Mouse (Mus musculus) hindbrain, embryonic 10.5 days (tissue): ENCODE results near the gene Cyp2j13. TPM values are rescaled to one million over a fixed set of nuclear protein-coding genes. Genes with fewer than 3 reads are reported as not detected.
"Not testable (repeated sequence)": the region's sequence is repeated elsewhere in the genome, so short reads cannot be mapped to it uniquely, and the experiment has no call there.

Source experiments
- DNase-seq: peaks from one replicate; pipeline ENCODE4 v3.0.0-alpha.2; 2017; ENCODE audit warnings: low spot score
- H3K27ac ChIP-seq: fragments of 300-500 bp; sonication (generic); 2 replicates; pipeline ENCODE4 v1.5.1; 2016; ENCODE audit warnings: mild to moderate bottlenecking, moderate library complexity
- H3K27me3 ChIP-seq: fragments of 300-500 bp; sonication (generic); 2 replicates; pipeline ENCODE4 v1.6.1; 2016; ENCODE audit warnings: mild to moderate bottlenecking; ENCODE audit not compliant: poor library complexity, insufficient read depth, severe bottlenecking
- H3K36me3 ChIP-seq: fragments of 300-500 bp; sonication (generic); 2 replicates; pipeline ENCODE4 v1.6.1; 2016; ENCODE audit warnings: mild to moderate bottlenecking, moderate library complexity
- H3K4me1 ChIP-seq: fragments of 300-500 bp; sonication (generic); replicated peaks from 2 replicates; pipeline ENCODE4 v1.6.1; 2016; ENCODE audit warnings: mild to moderate bottlenecking
- H3K4me3 ChIP-seq: fragments of 300-500 bp; sonication (generic); 2 replicates; pipeline ENCODE4 v1.5.1; 2016; ENCODE audit warnings: mild to moderate bottlenecking, moderate library complexity
- H3K9me3 ChIP-seq: fragments of 300-500 bp; sonication (generic); 2 replicates; pipeline ENCODE4 v1.6.1; 2016; ENCODE audit warnings: mild to moderate bottlenecking, moderate library complexity
- WGBS: fragments of 180-500 bp; shearing (Covaris S2); methylation state at CpG from one replicate; pipeline ENCODE4 v1.1.7; 2016; 5-methylcytosine and 5-hydroxymethylcytosine counted together
- polyA plus RNA-seq: library from polyadenylated mRNA; unstranded; fragments of >200 nt; fragmentation: Nextera tagmentation; extraction: Ambion mirVana; gene quantifications from 2 replicates; pipeline ENCODE4 v1.2.1, GENCODE M21; 2016

Gene Cyp2j13
- not detected in 2 replicates for polyA plus RNA-seq

DNA sequence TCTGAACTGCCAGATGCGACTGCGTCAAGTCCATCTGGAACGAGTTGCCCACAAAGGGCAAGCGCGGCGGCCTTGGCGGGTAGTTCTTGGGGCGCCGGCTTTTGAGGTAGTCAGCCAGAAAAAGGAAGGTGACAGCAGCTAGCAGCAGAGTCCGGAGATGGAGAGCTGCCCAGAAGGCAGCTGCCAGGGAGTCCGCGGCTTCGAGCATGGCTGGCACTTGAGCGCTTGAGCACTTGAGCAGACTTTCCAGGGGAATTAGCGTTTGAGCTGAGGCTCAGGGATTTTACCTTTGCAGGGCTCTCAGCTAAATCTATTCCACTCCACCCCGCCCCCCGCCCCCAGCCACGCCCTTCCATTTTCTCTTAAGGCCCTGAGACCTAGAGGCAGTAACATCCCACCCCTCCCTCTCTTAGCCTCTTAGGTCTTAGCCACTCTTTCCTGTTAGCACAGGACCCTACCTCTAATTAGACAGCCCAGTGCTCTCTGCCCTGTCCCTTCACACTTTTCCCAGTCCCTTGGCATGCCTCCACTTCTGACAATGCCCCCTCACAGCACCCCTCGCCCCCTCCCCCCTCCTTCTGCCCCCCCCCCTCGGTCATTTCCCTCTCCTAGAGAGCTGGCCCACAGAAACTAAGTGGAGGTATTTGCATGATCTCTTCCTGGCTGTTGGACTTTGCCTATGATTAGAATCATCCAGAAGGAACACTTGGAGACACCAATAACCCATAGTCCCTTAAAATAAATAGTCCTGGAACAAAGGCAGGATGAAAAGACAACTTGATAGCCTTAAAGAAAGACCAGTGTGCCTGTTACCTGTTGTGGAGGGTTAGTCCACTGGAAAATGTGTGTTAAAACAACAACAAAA lies at the start of gene Cyp2j13:
Gene Cyp2j13 (minus strand): TSS at position 286 of the 865 bp plus-strand sequence.
- Histone ChIP-seq H3K36me3 (no peaks in the 10 kb centered on the region), H3K9me3 (no peaks in the 10 kb centered on the region), H3K27ac (no peak within 1 kb of the TSS), H3K4me3 (peak within 1 kb of the TSS; percentile 38), H3K4me1 (peaks cover 11% of the 10 kb centered on the region), H3K27me3 (0 out of 2 replicates have a peak, but pooled peaks cover 3% of the 10 kb centered on the region)
- whole genome bisulfite sequencing: 9% methylated on average over 20 of the region's 20 CpGs
- peak; percentile 20 for DNase-seq

DNA sequence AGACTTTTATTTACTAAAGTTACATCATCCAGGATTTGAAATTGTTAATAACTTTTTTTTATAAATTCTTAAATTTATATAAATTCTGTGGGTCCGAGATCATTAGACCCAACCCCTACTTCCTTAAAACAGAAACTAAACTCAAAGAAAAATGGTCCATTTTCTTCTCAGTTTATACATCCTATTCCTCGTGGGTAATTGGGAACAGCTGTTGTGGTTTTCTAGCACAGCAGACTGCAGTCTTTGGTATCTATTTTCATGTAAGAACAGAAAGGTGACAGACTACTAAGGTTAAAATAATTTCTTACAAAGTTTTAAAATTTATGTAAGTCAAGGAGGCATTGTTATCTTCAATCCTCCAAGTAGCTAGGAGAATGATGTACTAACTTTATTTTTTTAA lies 19.5 kb upstream of the Cyp2j13 start:
- DNase-seq: no peak
- H3K9me3 ChIP-seq: no peaks in the 10 kb centered on the region
- H3K4me3 ChIP-seq: no peak overlapping the region
- H3K36me3 ChIP-seq: no peaks in the 10 kb centered on the region
- no peaks in the 10 kb centered on the region for H3K27me3 ChIP-seq
- no peak overlapping the region for H3K27ac ChIP-seq
- no peaks in the 10 kb centered on the region for H3K4me1 ChIP-seq
- 69% methylated on average over 2 of the region's 2 CpGs for WGBS

DNA sequence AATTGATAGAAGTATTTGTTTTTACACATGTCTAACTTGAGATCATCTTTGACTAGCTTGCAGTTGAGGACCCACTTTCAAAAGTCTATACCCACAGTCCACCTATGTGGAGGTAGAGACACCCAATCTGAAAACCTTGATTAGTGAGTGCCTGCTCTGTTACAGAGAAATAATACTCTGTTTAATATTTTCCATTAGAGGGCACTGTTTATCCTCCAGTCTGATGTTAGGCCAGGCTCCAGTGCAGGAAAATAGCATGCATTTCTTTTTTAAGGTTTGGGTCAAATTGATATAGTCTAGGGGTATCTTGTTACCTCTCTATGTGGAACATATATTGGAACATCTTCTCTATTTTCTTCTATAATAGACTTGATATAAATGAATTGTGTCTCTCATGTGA lies 14.5 kb upstream of the Cyp2j13 start:
- H3K9me3 ChIP-seq: no peaks in the 10 kb centered on the region
- H3K4me1 ChIP-seq: no peaks in the 10 kb centered on the region
- H3K36me3 ChIP-seq: no peaks in the 10 kb centered on the region
- DNase-seq: no peak
- H3K27me3 ChIP-seq: no peaks in the 10 kb centered on the region
- no peak overlapping the region for H3K4me3 ChIP-seq
- no peak overlapping the region for H3K27ac ChIP-seq

DNA sequence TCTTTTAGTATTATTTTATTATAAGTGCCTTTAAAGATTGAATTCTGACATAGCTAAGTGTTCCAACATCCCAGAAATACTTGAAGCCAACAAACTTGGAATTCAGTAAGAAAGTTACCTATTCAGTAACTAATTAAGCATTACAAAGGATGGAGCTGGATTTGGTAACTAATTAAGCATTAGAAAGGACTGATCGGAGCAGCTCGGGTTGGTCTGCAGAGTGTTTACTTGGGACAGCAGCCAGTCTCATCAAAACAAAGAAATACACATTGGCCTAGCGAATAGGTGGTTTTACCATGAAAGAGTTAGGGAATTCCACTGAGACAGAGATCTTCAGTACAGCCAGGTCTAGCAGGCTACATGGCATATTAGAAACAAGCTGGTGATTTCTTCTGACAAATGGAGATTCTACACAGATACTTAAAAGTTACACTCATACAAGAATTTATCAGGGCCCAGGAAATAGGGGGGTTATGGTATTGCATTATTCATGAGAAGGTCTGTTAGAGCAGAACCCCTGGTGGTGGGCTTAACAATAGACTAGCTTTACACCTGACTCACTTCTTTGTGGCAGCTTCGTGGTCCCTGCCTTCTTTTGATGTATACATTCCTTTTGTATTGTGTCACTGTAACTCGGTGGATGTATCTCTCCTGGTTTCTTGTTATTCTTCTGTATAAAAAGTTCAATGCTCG lies 12.2 kb upstream of the Cyp2j13 start:
- H3K36me3 ChIP-seq, H3K4me3 ChIP-seq, H3K9me3 ChIP-seq, H3K27me3 ChIP-seq, H3K27ac ChIP-seq, DNase-seq, H3K4me1 ChIP-seq: not testable (repeated sequence)
- WGBS: 57% methylated on average over 6 of the region's 6 CpGs

DNA sequence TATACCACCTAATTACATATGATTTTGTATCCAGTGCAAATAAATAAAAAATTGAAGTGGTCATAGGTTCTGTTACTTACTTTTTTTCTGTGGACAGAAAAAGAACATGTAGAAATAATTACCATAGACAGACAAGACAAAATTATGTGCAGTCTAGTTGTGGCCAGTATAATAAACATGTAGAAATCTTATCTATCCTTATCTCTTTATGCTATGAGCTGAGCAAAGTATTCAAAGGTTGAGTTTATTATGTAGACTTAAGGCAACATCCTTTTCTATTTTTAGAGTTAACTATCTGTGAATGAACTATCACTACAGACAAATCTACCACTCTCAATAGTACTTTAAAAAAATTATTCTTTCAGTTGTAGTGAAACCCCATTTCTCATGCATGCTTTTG lies 962 bp upstream of the Cyp2j13 start:
- H3K4me1 ChIP-seq: peaks cover 11% of the 10 kb centered on the region
- no peak overlapping the region for H3K27ac ChIP-seq
- H3K9me3 ChIP-seq: no peaks in the 10 kb centered on the region
- no peaks in the 10 kb centered on the region for H3K36me3 ChIP-seq
- DNase-seq: no peak
- no peak overlapping the region for H3K4me3 ChIP-seq
- 0 out of 2 replicates have a peak, but pooled peaks cover 3% of the 10 kb centered on the region for H3K27me3 ChIP-seq

DNA sequence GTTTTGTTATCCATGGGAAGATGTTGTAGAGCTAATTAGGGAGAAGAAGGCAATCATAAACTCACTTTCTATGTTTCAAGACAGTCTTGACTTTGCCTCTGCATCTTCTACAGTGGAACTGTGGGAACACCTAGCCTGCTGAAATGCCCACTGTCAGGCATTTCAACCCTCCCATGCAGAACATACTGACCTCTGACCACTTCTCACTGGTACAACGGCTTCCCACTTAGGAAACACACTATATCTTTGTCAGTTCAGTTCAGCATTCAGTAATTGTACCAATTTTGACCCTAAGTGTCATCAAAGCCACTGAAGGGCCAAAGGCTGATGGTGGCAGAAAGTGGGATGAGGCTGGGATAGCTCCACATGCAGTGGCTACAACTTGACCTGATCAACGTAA lies 15.3 kb downstream of the Cyp2j13 start:
- H3K36me3 ChIP-seq: no peaks in the 10 kb centered on the region
- no peak for DNase-seq
- H3K4me1 ChIP-seq: no peaks in the 10 kb centered on the region
- no peaks in the 10 kb centered on the region for H3K9me3 ChIP-seq
- no peak overlapping the region for H3K27ac ChIP-seq
- no peaks in the 10 kb centered on the region for H3K27me3 ChIP-seq
- H3K4me3 ChIP-seq: no peak overlapping the region
- 83% methylated on average over 2 of the region's 2 CpGs for WGBS

DNA sequence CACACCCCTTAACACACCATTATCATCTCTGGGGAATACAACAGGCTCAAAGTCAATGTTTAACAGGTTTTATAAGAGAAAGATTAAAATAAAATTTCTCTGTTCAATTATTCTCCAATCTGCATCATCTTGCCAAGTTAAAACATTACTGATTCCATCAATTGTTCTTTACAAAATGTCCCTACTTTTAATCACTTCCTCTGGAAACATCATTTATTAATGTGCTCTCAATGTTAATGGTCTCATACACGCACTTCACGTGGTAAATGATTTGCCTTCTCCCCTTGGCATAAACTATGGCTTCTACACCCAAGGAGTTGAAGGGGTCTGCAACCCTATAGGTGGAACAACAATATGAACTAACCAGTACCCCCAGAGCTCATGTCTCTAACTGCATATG lies 17.2 kb downstream of the Cyp2j13 start:
- 87% methylated on average over 2 of the region's 2 CpGs for WGBS
- no peak overlapping the region for H3K4me3 ChIP-seq
- H3K4me1 ChIP-seq: no peaks in the 10 kb centered on the region
- H3K27me3 ChIP-seq: no peaks in the 10 kb centered on the region
- no peak overlapping the region for H3K27ac ChIP-seq
- no peaks in the 10 kb centered on the region for H3K36me3 ChIP-seq
- no peak for DNase-seq
- H3K9me3 ChIP-seq: no peaks in the 10 kb centered on the region

DNA sequence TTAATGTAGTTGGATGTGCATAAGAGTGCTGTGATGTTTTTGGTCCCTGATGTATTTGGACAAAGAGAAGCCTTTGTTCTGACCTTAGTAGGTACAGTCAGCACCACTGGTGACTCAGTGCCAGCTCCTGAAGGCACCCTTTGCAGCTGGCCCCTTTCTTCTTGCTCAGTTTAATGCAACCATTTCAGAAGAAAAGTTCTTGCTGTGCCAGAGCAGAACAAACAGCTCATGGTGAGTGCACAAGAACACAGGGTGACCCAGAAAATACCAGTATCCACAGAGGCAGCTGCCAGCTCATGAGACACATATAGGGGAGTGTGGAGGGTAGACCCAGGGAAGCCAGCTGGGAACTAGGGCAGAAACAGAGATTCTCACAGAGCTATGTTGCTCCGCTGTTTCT lies 48.9 kb downstream of the Cyp2j13 start:
- no peak overlapping the region for H3K27ac ChIP-seq
- H3K4me3 ChIP-seq: no peak overlapping the region
- no peak for DNase-seq
- H3K27me3 ChIP-seq: no peaks in the 10 kb centered on the region
- no peaks in the 10 kb centered on the region for H3K36me3 ChIP-seq
- no peaks in the 10 kb centered on the region for H3K4me1 ChIP-seq
- H3K9me3 ChIP-seq: no peaks in the 10 kb centered on the region
- WGBS: 93% methylated on average over 1 of the region's 1 CpGs

DNA sequence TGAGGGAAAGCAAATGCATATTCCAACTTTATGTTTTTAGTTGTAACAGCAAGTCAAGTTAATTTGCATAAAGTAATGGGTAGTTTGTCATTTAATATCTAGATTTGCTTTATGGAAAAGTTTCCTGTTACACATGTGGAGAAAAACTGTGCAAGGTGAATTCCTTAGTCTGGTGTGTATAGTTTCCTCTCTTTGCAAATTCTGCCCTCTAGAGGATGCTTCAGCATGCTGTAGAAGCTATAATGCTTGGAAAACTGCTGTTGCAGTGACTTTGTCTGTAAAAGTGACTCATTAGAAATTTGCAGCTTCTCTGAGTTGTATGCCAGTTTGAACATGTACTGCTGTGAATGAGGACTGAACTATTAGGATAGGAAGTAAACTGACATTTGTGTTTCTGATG lies 54.5 kb downstream of the Cyp2j13 start:
- Histone ChIP-seq H3K27me3 (no peaks in the 10 kb centered on the region), H3K4me3 (no peak overlapping the region), H3K36me3 (peaks cover 8% of the 10 kb centered on the region), H3K27ac (no peak overlapping the region), H3K9me3 (no peaks in the 10 kb centered on the region), H3K4me1 (no peaks in the 10 kb centered on the region)
- DNase-seq: no peak

DNA sequence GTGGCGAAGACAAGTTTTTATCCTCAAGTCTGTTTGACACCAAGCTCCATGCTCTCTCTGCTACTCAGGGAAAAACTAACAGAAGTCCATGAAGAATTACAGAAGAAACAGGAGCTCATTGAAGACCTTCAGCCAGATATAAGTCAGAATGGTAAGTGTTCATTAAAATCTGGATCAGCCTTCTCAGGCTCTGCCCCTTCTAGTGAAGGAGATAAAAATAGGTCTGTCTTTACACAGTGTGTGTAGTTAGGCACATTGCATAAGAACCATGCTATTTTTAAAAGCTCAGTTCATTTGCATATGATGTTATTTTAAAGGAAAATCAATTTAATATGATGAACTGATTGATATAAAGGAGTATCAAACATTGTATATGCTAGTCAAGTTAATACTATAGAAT lies 60.5 kb downstream of the Cyp2j13 start:
- no peaks in the 10 kb centered on the region for H3K9me3 ChIP-seq
- no peak overlapping the region for H3K4me3 ChIP-seq
- no peaks in the 10 kb centered on the region for H3K4me1 ChIP-seq
- H3K27me3 ChIP-seq: no peaks in the 10 kb centered on the region
- 89% methylated on average over 1 of the region's 1 CpGs for WGBS
- DNase-seq: no peak
- H3K36me3 ChIP-seq: peaks cover 14% of the 10 kb centered on the region; the same call in 1 of the 2 replicates
- H3K27ac ChIP-seq: no peak overlapping the region

DNA sequence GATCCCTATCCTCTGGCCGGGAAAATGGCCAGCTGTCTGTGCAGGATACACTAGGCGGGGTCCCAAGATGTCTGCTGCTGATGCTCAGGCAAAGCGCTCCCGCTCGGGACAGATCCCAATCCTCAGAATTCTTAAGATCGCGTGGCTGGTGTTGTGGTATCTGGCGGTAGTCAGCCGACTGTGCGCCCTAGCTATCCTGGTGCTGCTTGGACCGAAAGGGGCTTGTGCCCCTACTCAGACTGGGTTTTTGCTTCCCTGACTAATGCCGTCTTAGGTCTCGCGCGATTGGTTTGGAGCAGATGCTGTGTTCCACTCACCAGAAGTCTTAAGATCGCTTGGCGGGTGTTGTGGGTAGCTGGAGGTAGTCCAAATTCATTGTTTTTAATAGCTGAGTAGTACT lies 95.1 kb downstream of the Cyp2j13 start:
- not testable (repeated sequence) for H3K27me3 ChIP-seq, H3K4me3 ChIP-seq, H3K27ac ChIP-seq, H3K9me3 ChIP-seq, DNase-seq, H3K36me3 ChIP-seq, H3K4me1 ChIP-seq
- WGBS: 94% methylated on average over 17 of the region's 17 CpGs
